Mouse (Mus musculus) brain, embryonic 14.5 days (tissue): Measurements from ENCODE around the gene Satb2. TPM values are rescaled to one million over a fixed set of nuclear protein-coding genes. Genes with fewer than 3 reads are reported as not detected.

Experiments
- DNase-seq: peaks from one replicate; pipeline ENCODE4 v3.0.0-alpha.2; 2011; ENCODE audit warnings: low read depth
- CTCF ChIP-seq: fragments of 200-500 bp; IDR thresholded peaks from 2 replicates; pipeline ENCODE4 v1.5.1; 2012; ENCODE audit warnings: inconsistent platforms, mild to moderate bottlenecking, moderate library complexity, borderline replicate concordance; ENCODE audit not compliant: insufficient read depth, insufficient read length; ENCODE audit errors: extremely low read depth
- POLR2A ChIP-seq: fragments of 200-500 bp; IDR thresholded peaks from 2 replicates; pipeline ENCODE4 v1.6.1; 2012; ENCODE audit warnings: mild to moderate bottlenecking, inconsistent platforms, borderline replicate concordance; ENCODE audit not compliant: poor library complexity, insufficient read depth, insufficient read length, severe bottlenecking; ENCODE audit errors: extremely low read depth
- polyA plus RNA-seq: library from polyadenylated mRNA; depleted of rRNA; stranded (reverse); fragments of >200 nt; gene quantifications from 2 replicates; pipeline ENCODE4 v1.2.3, GENCODE M21; 2012

The Satb2 gene
- polyA plus RNA-seq, 1 experiment = 7.9 TPM

DNA sequence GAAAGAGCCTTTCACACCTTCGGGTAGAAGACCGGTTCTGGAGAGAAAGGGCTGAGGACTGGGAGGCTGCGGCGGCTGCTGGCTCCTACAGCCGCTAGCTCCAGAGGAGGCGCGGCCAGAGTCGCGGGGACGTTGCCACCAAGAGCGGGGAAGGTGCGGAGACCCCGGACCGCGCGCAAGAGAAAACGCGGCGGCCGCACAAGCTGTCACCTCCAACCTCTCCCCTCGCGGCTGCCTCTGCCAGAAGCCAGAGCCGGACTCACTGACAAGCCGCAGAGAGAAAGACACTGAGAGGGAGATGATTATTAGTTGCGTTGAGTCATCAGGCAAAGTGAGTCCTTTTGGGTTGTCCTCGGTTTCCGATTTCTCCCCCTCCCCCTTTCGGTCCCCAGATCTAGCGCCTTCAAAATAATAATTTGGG, 7.0 kb downstream of the Satb2 start:
- peak; percentile 66 for DNase-seq
- TF ChIP-seq POLR2A (no peak), CTCF (no peak)

DNA sequence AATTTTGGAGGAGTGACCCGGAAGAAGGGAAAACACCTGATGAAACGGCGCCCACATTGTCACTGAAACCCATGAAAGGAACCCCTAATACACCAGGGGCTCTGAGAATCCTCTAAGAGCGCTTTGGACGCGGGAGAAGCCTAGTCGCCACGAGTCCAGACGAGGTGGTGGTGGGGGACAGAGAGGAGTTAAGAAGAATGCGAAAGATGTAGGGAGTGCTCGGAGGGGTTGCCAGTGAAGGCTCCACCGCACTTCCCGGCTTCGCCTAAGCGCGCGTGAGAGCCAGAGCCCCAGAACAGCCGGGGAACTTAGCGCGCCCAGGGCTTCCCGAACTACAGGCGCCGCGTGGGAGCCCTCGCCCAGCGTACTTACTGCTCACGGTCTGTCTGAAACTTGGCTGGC, 7.7 kb downstream of the Satb2 start:
- TF ChIP-seq CTCF (no peak), POLR2A (no peak)
- peak; percentile 63 for DNase-seq

DNA sequence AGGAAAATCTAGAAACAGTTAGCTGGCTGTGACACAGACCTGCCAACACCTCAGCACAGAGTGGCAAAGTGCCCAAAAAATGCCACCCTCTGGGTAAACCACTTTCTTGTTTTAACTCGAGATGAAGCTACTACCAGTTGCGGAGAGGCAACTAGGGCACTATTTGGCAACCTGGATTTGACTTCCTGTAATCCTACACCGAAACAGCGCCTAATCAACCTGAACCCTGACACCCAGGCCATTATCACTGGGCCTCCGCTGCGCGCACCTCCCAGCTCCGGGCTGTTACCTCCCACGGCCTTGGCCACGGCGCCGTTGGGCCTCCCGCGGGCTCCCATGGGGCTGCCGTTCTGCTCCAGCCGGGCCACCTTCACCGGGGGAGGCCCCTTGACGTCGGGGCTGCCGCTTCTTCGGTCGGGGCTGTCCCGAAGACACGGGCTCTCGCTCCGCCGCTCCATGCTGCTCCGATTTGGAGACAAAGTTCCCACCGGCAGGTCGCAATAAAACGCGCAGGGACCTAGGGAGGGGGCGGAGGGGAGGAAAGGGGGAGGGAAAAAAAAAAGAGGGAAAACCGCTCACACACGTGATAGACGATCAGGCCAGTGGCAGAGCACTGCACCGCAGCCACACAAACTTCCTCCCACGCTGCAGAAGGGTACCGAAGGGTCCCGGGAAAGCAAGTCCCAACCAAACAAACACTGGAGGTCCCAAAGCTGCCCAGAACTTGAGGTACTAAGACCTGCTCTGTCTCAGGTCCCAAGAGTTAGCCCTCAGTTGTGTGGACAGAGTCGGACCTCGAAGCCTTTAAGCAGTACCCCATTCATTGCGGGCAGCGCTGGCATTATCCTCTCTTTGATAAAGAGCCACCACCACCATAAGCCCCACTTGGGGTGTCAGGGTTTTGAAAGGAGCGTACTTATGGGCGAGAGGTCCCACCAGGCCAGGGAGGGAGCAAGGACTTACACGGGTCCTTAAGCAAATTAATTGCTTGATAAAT, 8.8 kb downstream of the Satb2 start:
- DNase-seq = peak; percentile 81

DNA sequence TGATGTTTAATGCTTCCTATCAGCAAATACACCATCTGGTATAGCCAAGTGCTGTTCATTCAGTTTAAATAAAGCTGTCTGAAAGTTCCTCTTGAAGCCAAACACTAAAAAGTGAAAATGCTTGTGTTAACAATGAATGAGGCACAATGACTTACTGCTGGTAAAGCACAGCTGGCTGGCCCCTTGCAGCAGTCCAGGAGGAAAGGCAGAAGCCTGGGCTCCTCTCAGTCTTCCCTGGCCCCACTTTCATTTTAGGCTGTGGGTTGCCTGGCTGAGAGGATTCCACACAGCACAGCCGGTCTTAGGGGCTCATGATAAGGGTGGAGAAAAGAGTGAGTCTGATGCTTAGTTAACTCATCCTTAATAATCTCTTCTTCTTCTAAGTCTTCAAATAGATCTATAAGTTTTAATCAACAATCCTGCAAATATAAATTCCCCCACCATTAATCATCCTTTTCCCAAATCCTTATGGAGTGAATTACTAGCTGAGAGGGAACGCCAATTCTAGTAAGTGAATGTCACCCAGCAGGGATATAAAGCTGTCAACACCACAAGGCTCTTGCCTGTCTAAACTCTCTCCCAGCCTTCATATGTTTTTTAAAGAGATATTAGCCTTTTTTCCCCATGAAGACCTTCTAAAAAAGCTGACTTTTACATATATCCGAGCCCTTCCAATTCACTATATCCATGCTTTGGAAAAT, 12.4 kb downstream of the Satb2 start:
- peak; percentile 42 for DNase-seq
- TF ChIP-seq CTCF (no peak), POLR2A (no peak)

More for the DNA sequence above, 8.8 kb downstream of the Satb2 start:
- TF ChIP-seq POLR2A (no peak), CTCF (no peak)

DNA sequence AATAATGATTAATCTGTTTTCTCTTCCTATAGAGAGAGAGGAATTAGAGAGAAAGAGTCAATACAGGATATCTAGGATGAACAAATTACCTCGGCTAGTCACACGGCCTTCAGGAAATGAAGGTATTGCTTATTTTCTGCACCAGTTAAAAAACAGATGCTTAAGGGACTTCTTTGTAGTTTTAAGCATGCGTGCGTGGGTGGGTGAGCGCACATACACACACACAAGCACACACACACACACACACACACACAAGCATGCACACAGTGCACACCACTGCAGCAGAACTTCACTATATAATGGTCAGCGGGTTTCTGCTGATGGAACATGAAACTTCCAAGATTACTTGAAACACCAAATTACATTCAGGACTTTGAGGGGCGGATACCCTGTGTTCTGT, 14.0 kb downstream of the Satb2 start:
- no peak for DNase-seq
- TF ChIP-seq POLR2A (no peak), CTCF (no peak)

DNA sequence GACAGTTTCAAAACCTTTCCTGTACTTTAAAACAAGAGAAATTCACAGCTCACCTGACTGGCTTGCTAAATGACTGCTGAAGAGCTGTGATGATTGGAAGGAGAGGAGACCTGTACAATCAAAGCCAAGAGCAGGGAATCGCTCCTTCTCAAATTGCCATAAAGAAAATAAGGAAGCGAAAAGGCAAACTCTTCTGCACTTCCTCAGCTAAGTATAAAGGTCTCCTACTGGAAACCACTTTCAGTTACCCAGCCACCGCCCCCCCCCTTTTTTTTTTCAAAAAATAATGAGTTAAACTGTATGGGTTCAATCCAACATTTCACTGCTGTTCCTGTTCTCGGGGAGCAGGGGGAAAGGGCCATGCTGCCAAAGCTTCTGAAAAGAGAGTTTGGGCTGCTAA, 15.2 kb downstream of the Satb2 start:
- TF ChIP-seq POLR2A = no peak
- no peak for TF ChIP-seq CTCF
- DNase-seq = peak; percentile 60

DNA sequence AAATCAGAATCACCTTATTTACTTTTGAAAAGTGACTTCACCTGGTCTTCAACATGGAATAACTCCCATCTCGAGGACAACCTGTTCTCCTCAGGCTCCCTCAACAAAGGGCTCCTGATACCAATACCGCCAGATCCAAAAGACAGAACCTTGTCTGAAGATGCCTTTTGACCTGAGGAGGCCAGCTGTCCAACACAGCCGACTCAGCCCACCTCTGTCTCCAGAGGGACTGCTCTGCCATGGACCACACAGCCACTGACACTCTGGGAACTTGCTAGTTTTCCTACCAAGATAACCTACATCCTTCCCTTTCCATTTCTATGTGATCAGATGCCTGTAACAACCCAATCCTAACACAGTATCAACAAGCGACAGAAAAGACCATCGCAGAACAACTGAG, 19.5 kb downstream of the Satb2 start:
- TF ChIP-seq CTCF (no peak), POLR2A (no peak)
- DNase-seq = no peak

DNA sequence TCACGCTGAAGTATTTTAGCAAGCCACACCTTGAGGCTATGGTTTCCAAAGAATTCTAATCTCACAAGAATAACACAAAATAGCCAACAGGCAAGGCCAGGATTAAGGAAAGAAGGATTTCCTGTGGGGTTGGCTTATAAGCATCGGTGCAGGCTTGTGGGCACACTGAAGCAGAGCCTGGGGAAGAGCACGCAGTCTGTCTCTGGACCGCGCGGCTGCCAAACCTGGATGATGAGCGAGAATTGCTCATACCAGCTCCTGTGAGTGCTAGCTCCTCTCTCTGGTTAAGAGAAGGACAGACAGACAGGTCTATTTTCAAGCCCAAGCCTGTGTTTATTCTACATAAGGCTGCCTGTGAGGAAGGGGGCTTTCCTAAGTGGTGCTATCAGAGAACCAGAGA, 20.5 kb downstream of the Satb2 start:
- TF ChIP-seq POLR2A (no peak), CTCF (no peak)
- DNase-seq = no peak

DNA sequence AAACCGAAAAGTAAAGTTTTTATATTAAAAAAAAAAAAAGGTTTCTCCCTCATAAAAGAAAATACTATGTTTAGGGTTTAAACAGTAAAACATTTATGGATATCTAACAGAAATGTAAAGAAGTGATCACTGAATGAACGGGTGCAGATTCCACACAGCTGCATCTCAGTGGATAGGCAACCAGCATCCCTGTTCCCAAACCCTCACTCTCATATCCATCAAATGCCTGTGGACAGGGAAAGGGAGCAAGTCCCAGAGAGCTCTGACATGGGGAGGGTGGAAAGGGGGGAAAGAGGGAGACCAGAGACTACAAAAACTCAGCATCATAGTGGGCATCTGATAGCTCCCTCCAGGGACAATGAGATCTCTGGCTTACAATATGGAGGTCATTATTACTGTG, 21.6 kb downstream of the Satb2 start:
- no peak for DNase-seq
- TF ChIP-seq POLR2A (no peak), CTCF (no peak)

DNA sequence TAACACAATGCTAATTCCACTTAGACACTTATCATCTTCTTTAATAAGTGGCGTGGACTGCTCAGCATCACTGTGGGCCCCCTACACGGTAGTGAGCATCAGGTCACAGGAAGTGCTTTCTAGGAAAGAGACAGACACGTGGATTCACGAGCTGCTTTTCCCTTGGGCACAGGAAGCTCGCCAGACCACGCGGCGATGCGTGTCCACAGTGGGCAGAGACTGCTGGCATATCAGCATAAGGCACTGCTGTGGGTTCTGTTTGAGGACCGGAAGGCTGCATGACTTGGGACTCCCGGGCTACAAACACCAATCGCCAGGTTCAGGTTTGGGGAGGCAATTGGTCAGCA, 22.7 kb downstream of the Satb2 start:
- no peak for DNase-seq
- TF ChIP-seq POLR2A (no peak), CTCF (no peak)

DNA sequence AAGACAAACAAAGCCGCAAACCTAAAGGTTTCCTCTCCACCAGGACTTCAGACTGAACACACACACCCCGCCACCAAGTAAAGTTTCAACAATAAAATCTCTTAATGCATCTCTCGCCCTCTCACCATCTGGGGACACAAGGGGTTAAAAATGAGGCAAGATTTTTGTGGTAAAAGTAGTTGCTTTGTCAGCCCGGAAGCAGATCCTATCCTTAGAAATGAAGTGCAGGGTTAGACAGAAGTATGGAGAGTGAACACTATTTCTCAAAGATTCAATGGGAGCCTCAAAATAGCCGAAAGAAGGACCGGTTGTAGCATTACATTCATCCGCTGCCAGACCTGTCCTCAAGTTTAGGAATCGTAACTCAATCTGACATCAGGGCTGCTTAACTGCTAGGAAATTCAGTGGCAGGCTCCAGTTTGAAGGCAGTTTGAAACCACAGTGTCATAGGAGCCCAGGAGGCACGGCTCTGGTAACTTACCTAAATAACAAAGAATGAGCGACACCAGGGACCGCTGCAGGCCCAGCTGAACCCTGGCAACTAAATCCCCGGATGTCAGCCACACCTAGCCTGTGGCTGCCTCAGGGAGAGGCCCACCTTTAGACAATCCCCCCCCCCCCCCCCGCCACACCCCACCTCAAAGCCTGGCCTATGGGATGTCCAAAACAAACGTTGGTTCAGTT, 23.3 kb downstream of the Satb2 start:
- TF ChIP-seq POLR2A (no peak), CTCF (no peak)
- no peak for DNase-seq
